Mouse (Mus musculus): ENCODE measurements around the gene Pigw. TPM values are rescaled to one million over a fixed set of nuclear protein-coding genes. Genes with fewer than 3 reads are reported as not detected.
"Not testable (repeated sequence)": the region's sequence is repeated elsewhere in the genome, so short reads cannot be mapped to it uniquely, and the experiment has no call there.

Pigw gene
- polyA plus RNA-seq, 1 experiment from 2014 or later = 2.0 TPM

- WGBS = 24% methylated on average over 7 of the region's 7 CpGs
- no peaks in the 10 kb centered on the region for H3K9me3 ChIP-seq
- H3K27ac ChIP-seq = peak overlapping the region; percentile 93
- H3K4me3 ChIP-seq (replicated peaks) = peak overlapping the region; percentile 90
- ATAC-seq (ENCODE audit: insufficient number of reproducible peaks, insufficient read depth, low FRiP score, low TSS enrichment, low read depth) = no peak
- peaks cover 25% of the 10 kb centered on the region; the same call in 1 of the 2 replicates for H3K36me3 ChIP-seq
- peak overlapping the region; percentile 70 for H3K4me2 ChIP-seq
- H3K27me3 ChIP-seq = no peaks in the 10 kb centered on the region
- peak overlapping the region; percentile 81 for H3K9ac ChIP-seq (replicated peaks)
- peaks cover 18% of the 10 kb centered on the region for H3K4me1 ChIP-seq (replicated peaks)
Measured at GRCm38 (mm10) chr11:84879007-84879771, 896 bp downstream of the Pigw start.

- H3K4me2 ChIP-seq; H3K36me3 ChIP-seq; H3K27ac ChIP-seq; ATAC-seq (ENCODE audit: insufficient number of reproducible peaks, insufficient read depth, low FRiP score, low TSS enrichment, low read depth); H3K27me3 ChIP-seq; H3K9me3 ChIP-seq; H3K9ac ChIP-seq (replicated peaks); H3K4me3 ChIP-seq (replicated peaks): not testable (repeated sequence)
- 67% methylated on average over 1 of the region's 1 CpGs for WGBS
- H3K4me1 ChIP-seq (replicated peaks) = peaks cover 12% of the 10 kb centered on the region
Measured at GRCm38 (mm10) chr11:84876020-84876419, 4.1 kb downstream of the Pigw start.

- Histone ChIP-seq H3K9me3 (no peaks in the 10 kb centered on the region), H3K9ac (replicated peaks) (no peak overlapping the region), H3K27ac (no peak overlapping the region), H3K4me2 (no peak overlapping the region), H3K27me3 (no peaks in the 10 kb centered on the region), H3K36me3 (peaks cover 4% of the 10 kb centered on the region; the same call in 1 of the 2 replicates), H3K4me1 (replicated peaks) (peaks cover 10% of the 10 kb centered on the region), H3K4me3 (replicated peaks) (no peak overlapping the region)
- ATAC-seq (ENCODE audit: insufficient number of reproducible peaks, insufficient read depth, low FRiP score, low TSS enrichment, low read depth) = no peak
- 80% methylated on average over 1 of the region's 1 CpGs for WGBS
Measured at GRCm38 (mm10) chr11:84873042-84873833, 6.8 kb downstream of the Pigw start.

GRCm38 (mm10) chr11:84871548-84872069, 8.5 kb downstream of the Pigw start:
- Histone ChIP-seq H3K27ac (peak overlapping the region; percentile 98), H3K27me3 (no peaks in the 10 kb centered on the region), H3K4me2 (peak overlapping the region; percentile 70), H3K36me3 (no peaks in the 10 kb centered on the region), H3K4me1 (replicated peaks) (peaks cover 20% of the 10 kb centered on the region), H3K9me3 (no peaks in the 10 kb centered on the region), H3K9ac (replicated peaks) (peak overlapping the region; percentile 96), H3K4me3 (replicated peaks) (peak overlapping the region; percentile 93)
- no peak for ATAC-seq (ENCODE audit: insufficient number of reproducible peaks, insufficient read depth, low FRiP score, low TSS enrichment, low read depth)
- 76% methylated on average over 4 of the region's 4 CpGs for WGBS

- H3K9me3 ChIP-seq = no peaks in the 10 kb centered on the region
- H3K27me3 ChIP-seq = no peaks in the 10 kb centered on the region
- peaks cover 20% of the 10 kb centered on the region for H3K4me1 ChIP-seq (replicated peaks)
- H3K4me3 ChIP-seq (replicated peaks) = peak overlapping the region; percentile 93
- peak overlapping the region; percentile 96 for H3K9ac ChIP-seq (replicated peaks)
- H3K4me2 ChIP-seq = peak overlapping the region; percentile 70
- peak overlapping the region; percentile 98 for H3K27ac ChIP-seq
- H3K36me3 ChIP-seq = no peaks in the 10 kb centered on the region
- WGBS = 3% methylated on average over 10 of the region's 10 CpGs
- ATAC-seq (ENCODE audit: insufficient number of reproducible peaks, insufficient read depth, low FRiP score, low TSS enrichment, low read depth) = peak; percentile 19; the same call in 1 of the 2 replicates
Measured at GRCm38 (mm10) chr11:84871046-84871445, 9.0 kb downstream of the Pigw start.

GRCm38 (mm10) chr11:84870337-84871043, 9.6 kb downstream of the Pigw start, which contains the start of gene Ggnbp2:
Ggnbp2 (minus strand) TSS chr11:84870817.
- Histone ChIP-seq H3K4me2 (peak within 1 kb of the TSS; percentile 70), H3K27me3 (no peaks in the 10 kb centered on the region), H3K9ac (replicated peaks) (peak within 1 kb of the TSS; percentile 96), H3K4me1 (replicated peaks) (peaks cover 20% of the 10 kb centered on the region), H3K4me3 (replicated peaks) (peak within 1 kb of the TSS; percentile 93), H3K36me3 (no peaks in the 10 kb centered on the region), H3K9me3 (no peaks in the 10 kb centered on the region), H3K27ac (peak within 1 kb of the TSS; percentile 98)
- WGBS = under 1% methylated on average over 46 of the region's 62 CpGs
- ATAC-seq (ENCODE audit: insufficient number of reproducible peaks, insufficient read depth, low FRiP score, low TSS enrichment, low read depth) = peak; percentile 90

GRCm38 (mm10) chr11:84869537-84870232, 10.4 kb downstream of the Pigw start:
- H3K27me3 ChIP-seq = no peaks in the 10 kb centered on the region
- no peaks in the 10 kb centered on the region for H3K9me3 ChIP-seq
- WGBS = under 1% methylated on average over 44 of the region's 61 CpGs
- H3K4me3 ChIP-seq (replicated peaks) = peak overlapping the region; percentile 93
- no peaks in the 10 kb centered on the region for H3K36me3 ChIP-seq
- H3K4me2 ChIP-seq = peak overlapping the region; percentile 68
- peak overlapping the region; percentile 98 for H3K27ac ChIP-seq
- peak overlapping the region; percentile 93 for H3K9ac ChIP-seq (replicated peaks)
- ATAC-seq (ENCODE audit: insufficient number of reproducible peaks, insufficient read depth, low FRiP score, low TSS enrichment, low read depth) = peak; percentile 75
- H3K4me1 ChIP-seq (replicated peaks) = peaks cover 20% of the 10 kb centered on the region

GRCm38 (mm10) chr11:84868786-84869259, 11.3 kb downstream of the Pigw start:
- no peak for ATAC-seq (ENCODE audit: insufficient number of reproducible peaks, insufficient read depth, low FRiP score, low TSS enrichment, low read depth)
- Histone ChIP-seq H3K27ac (peak overlapping the region; percentile 98; the same call in 1 of the 2 replicates), H3K4me1 (replicated peaks) (peaks cover 20% of the 10 kb centered on the region), H3K4me3 (replicated peaks) (peak overlapping the region; percentile 93), H3K36me3 (no peaks in the 10 kb centered on the region; the same call in 1 of the 2 replicates), H3K9ac (replicated peaks) (peak overlapping the region; percentile 93), H3K4me2 (peak overlapping the region; percentile 68), H3K9me3 (no peaks in the 10 kb centered on the region), H3K27me3 (no peaks in the 10 kb centered on the region)
- 14% methylated on average over 7 of the region's 7 CpGs for WGBS

- 84% methylated on average over 2 of the region's 2 CpGs for WGBS
- Histone ChIP-seq H3K27me3 (no peaks in the 10 kb centered on the region), H3K36me3 (no peaks in the 10 kb centered on the region; the same call in 1 of the 2 replicates), H3K27ac (no peak overlapping the region), H3K9me3 (no peaks in the 10 kb centered on the region), H3K4me1 (replicated peaks) (peaks cover 20% of the 10 kb centered on the region), H3K4me3 (replicated peaks) (no peak overlapping the region), H3K4me2 (peak overlapping the region; percentile 18), H3K9ac (replicated peaks) (no peak overlapping the region)
- ATAC-seq (ENCODE audit: insufficient number of reproducible peaks, insufficient read depth, low FRiP score, low TSS enrichment, low read depth) = no peak
Measured at GRCm38 (mm10) chr11:84867586-84867985, 12.5 kb downstream of the Pigw start.

- Histone ChIP-seq H3K9ac (replicated peaks) (no peak overlapping the region), H3K27ac (no peak overlapping the region), H3K27me3 (no peaks in the 10 kb centered on the region), H3K36me3 (peaks cover 16% of the 10 kb centered on the region), H3K4me2 (no peak overlapping the region), H3K4me3 (replicated peaks) (no peak overlapping the region), H3K9me3 (no peaks in the 10 kb centered on the region), H3K4me1 (replicated peaks) (peaks cover 17% of the 10 kb centered on the region)
- no peak for ATAC-seq (ENCODE audit: insufficient number of reproducible peaks, insufficient read depth, low FRiP score, low TSS enrichment, low read depth)
- WGBS = 49% methylated on average over 2 of the region's 2 CpGs
Measured at GRCm38 (mm10) chr11:84865268-84865667, 14.8 kb downstream of the Pigw start.
